Mouse (Mus musculus): Measurements from ENCODE around the gene Atp2a1.

DNA sequence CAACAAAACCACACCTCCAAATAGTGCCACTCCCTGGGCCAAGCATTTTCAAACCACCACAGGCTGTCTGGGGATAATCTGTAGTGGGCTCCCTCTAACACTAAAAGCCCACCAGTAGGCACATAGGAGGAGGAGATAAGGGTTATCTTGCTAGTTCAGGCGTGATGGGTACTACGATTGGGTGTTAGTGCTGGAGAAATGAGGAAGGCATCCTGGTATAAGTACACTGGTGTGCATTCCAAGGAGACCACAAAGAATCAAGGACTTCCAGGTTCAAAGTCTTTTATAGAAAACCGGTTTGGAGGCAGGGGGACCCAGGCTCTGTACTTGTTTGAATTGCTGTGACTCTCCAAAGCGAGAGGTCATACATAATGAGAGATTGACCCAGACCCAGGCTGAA is 34.8 kb downstream of the Atp2a1 start:
- TF ChIP-seq POLR2A (IDR thresholded peaks at IDR 0.05; ENCODE audit: control insufficient read depth, extremely low read depth, insufficient read depth, low read length, poor library complexity) (no peak), CTCF (IDR thresholded peaks at IDR 0.05; ENCODE audit: borderline replicate concordance, control insufficient read depth, extremely low read depth, insufficient read depth, low read length, poor library complexity) (no peak)
